Mouse (Mus musculus) E14TG2a.4 (cell line): ENCODE data around the gene Tex12.

Source experiments
- CTCF ChIP-seq: conservative IDR thresholded peaks from 2 replicates; pipeline ENCODE4 v1.5.1; 2014; ENCODE audit warnings: low read length
- NANOG ChIP-seq: IDR thresholded peaks from 2 replicates; pipeline ENCODE4 v1.6.1; 2014; ENCODE audit warnings: borderline replicate concordance, low read length, mixed read lengths
- POU5F1 ChIP-seq: IDR thresholded peaks from 2 replicates; pipeline ENCODE4 v1.6.1; 2014; ENCODE audit warnings: low read length, borderline replicate concordance

- TF ChIP-seq CTCF, result no peak
- no peak for TF ChIP-seq POU5F1
- TF ChIP-seq NANOG, result no peak
Observed at GRCm38 (mm10) chr9:50537295-50537694, 23.8 kb downstream of the Tex12 start.
